Mouse (Mus musculus) CD4-positive, CD25-positive, alpha-beta regulatory T cell, adult 2 months (primary cell): ENCODE results near the gene Klhdc8a.

Experiments
- DNase-seq: peaks from one replicate; pipeline ENCODE4 v3.0.0-alpha.2; 2012; ENCODE audit warnings: low read depth, low spot score

Gene Klhdc8a

DNA sequence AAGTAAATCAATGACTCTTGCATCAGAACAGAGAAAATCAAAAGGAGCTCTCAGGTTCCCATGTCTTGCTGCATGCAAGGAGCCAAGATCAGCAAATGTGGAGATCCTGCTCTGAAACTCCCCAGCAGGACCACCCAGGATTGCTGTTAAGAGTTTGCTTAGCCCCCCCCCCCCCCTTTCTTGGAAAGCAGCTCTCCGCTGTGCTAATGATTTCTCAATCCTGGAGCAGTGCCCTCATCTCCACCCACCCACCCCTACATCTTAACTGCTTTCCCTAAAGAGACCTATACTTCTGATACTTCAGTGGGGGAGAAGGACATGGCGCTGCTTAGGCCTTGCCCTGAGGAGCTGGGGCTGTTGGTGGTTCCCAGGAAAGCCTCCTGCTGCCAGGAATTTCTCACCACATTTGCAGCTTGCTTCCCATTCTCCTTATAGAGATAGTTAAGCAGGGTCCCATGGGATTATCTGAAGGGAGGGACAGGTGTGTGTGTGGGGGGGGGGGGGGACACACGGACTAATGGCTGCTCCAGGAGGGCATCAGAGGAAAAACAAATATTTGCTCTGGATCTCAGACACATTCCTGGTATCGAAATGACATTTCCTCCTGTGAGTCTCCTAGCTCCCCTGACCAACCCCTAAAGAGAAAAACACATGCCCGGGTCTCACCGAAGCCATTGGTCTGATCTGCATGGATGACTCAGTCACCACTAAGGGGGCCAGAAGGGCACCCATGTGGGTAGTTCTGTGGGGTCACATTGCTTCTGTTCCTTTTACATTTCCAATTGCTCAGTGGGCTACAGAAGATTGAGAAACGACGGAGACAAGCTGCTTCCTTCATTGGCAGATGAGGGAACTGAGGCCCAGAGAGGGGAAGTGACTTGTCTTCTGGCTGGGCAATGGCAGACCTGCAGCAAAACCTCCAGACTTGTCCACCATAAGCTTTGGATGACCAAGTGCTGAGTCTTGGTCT is 19.8 kb downstream of the Klhdc8a start:
- no peak for DNase-seq

DNA sequence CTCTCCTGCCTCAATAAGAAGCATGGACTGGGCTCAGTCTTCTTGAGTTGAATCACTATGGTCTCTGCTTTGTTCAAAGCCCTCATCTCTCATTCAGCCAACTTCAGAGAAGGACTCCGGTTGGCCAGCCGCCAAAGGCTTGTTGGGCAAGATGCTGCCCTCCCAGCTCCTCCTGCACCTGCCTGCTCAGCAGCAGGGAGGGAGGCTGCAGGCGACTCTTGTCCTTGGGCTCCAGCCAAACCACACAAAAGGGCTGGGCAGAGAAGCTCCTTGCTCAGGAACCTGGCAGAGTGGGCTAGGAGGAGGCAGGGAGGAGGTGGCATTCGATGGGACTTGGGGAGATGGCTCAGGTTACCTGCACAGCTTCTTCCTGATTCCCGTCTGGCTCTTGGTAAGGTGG is 20.8 kb downstream of the Klhdc8a start:
- no peak for DNase-seq

DNA sequence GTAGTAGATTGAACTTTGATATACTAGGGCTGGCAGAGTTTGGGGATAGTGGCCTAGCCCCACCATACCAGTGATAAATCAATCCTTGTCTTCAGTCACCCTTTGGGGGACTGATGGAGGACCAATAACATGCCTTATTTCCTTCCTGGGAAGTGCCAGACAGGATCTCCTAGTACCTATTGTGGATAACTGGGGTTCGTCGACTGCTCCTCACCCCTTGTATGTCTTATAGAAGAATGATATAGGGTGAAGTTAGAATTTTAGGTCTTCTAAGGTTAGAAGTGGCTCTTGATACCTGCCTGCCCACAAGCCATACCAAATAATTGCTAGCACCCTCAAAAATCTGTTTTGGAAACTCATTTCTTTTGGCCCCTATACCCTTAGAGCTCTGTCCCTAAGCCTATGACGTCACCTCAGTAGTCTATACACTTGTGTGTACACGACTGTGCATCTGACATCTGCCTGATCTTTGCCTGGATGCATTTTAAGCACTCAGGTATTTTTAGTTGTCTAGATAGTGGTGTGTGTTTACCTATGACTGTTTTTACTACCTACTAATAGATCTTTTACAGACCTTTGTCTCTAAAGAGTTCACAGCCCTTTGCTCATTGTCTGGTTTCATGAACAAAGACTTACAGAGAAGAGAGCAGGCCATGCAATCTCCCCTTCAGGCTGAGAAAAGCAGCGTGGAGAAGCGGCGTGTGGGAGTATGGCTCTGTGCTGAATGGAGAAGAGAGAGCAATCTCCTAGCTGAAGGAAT is 23.6 kb downstream of the Klhdc8a start:
- DNase-seq = no peak

- DNase-seq = no peak
Measured at GRCm38 (mm10) chr1:132322711-132323542, 24.5 kb downstream of the Klhdc8a start.

GRCm38 (mm10) chr1:132326777-132327176 is 28.4 kb downstream of the Klhdc8a start:
- DNase-seq = no peak

DNA sequence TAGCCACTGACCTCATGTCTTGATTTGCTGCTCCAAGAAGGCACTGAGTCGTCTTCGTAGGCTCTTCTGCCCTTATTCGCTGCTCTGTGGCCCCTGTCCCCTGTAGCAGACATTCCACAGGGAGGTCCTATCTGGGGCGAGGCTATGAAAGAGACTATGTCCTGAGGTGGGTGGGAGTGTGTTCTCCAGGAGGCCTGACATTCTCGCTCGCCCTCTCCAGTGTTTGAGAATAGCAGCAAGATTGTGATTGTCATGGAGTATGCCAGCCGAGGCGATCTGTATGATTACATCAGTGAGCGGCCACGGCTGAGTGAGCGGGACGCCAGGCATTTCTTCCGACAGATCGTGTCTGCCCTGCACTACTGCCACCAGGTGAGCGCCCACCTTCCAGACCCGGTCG is 29.1 kb downstream of the Klhdc8a start:
- no peak for DNase-seq

- DNase-seq = no peak
Measured at GRCm38 (mm10) chr1:132328565-132328964, 30.1 kb downstream of the Klhdc8a start.

- no peak for DNase-seq
Measured at GRCm38 (mm10) chr1:132329656-132330055, 31.2 kb downstream of the Klhdc8a start.

DNA sequence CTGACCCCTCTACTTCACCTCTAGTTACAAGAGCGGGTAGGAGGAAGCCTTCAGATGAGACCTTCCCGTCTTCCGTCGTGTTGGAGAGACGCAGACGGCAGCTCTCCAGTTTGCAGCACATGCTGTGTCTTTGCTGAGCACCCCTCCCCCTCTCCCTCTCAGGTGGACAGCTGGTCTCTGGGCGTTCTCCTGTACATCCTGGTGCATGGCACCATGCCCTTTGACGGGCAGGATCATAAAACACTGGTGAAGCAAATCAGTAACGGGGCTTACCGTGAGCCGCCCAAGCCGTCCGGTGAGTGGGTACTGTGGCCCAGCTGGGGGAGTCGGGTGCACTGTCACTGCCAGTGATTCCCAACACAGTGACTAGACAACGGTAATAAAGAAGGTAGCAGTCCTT is 32.0 kb downstream of the Klhdc8a start:
- DNase-seq = no peak

- DNase-seq = no peak
Measured at GRCm38 (mm10) chr1:132331283-132331682, 32.9 kb downstream of the Klhdc8a start.

DNA sequence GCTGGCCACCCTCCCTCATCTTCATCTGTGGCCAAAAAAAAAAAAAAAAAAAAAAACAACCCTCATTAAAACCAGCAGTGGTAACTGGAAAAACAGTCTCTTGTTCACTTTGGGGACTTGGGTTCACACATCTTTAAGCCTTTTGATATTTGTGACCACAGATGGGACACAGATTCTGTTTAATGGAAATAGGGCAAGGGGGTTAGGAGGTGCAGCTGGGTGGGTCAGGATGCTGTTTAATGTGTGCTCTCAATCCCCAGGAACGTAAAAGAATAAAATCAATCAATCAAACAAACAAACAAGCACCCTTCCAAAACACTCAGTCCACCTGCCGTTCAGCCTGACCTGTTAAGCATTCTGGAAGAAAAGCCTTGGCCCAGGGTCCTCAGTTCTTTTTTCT is 34.8 kb downstream of the Klhdc8a start:
- DNase-seq = no peak

DNA sequence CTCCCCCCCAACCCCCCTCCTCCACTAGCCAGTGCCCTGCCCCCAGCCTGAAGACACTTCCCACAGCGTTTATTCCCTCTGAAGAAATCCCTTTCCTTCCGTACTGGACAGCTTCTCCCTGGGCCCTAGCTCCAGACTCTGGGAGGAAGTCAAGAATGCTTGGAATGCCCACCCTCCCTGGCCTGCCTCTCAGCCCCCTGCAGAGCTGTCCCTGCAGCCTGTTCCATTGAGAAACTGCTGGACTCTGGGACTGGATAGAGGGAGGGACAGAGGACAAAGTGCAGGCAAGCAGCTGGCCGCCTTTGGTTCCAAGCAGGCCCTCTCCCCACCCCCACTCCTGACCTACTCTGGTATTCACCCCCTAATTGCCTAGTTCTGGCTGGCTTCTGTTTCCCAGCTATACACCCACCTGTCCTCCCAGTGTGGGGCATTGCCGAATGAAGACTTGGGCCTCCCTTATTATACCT is 35.3 kb downstream of the Klhdc8a start:
- DNase-seq = no peak

GRCm38 (mm10) chr1:132334178-132334801 is 35.9 kb downstream of the Klhdc8a start:
- DNase-seq = no peak

- no peak for DNase-seq
Measured at GRCm38 (mm10) chr1:132335378-132335965, 37.0 kb downstream of the Klhdc8a start.

GRCm38 (mm10) chr1:132336921-132337320 is 38.5 kb downstream of the Klhdc8a start:
- no peak for DNase-seq

GRCm38 (mm10) chr1:132338027-132338660 is 39.7 kb downstream of the Klhdc8a start:
- no peak for DNase-seq

DNA sequence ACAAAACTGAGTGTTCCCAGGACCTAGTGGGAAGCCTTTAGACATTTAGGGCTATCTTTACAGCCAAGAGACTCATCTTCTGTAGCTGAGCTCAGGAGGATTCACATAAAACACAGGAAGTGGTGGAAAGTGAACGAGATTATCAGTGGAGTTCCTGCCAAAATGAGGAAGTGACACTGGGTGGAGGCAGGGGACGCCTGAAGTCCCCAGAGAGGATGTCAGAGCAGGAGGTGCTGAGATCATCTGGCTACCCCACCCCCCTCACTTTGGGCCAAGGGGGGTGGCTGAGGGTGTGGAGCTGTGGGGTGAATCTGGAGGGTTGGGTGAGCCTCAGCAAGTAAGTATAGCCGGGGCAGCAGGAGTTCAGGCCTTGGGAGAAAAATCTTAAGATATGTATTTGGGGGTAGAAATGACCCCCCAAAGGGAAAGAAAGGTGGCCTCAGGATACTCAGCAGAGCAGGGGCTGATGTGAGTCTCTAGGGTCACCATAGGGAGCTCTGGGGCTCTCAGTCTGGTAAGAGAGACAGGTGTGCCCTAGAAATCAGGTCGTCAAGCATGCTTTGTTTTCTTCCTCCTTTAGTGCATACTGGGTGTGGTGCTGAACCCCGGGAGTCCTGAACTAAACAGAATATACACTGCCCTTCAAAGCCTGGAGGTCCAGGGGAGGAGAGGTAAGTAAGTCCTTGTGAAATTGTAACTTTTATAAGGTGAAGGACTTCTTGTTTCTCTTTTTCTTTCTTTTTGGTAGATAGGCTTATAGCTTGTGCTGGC is 43.5 kb downstream of the Klhdc8a start:
- DNase-seq = peak; percentile 84

DNA sequence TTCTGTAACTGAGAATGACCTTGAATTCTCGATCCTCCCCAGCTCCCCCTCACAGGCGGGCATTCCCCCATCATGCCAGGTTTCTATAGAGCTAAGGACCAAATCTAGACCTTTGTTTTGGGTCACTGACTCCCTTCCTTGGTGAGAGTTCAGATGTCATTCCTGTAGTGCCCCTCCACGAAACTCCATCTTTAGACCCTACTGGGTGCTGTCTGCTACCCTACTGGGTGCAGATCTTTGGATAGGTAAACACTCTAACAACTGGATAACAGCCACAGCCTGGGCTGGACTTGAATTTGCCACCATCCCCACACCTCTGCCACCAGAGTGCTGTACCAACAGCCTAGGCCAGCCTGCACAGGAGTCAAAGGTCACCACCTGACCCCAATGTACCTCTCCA is 44.1 kb downstream of the Klhdc8a start:
- DNase-seq = no peak

DNA sequence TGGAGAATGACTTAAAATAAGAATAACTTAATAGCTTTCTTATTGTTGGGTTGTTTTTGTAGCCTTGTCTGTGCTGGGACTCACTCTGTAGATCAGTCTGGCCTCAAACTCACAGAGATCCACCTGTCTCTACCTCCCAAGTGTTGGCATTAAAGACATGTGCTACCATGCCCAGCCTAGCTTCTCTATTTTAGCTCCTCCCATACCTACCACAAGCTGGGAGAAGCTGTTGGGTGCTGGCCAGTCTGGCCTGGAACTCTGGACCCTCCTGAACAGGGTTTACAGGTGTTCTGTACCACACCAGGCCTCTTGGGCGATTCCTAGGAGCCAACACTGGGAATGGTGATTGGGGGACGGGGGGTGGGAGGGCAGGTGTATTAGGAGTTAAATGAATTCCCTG is 44.8 kb downstream of the Klhdc8a start:
- no peak for DNase-seq

DNA sequence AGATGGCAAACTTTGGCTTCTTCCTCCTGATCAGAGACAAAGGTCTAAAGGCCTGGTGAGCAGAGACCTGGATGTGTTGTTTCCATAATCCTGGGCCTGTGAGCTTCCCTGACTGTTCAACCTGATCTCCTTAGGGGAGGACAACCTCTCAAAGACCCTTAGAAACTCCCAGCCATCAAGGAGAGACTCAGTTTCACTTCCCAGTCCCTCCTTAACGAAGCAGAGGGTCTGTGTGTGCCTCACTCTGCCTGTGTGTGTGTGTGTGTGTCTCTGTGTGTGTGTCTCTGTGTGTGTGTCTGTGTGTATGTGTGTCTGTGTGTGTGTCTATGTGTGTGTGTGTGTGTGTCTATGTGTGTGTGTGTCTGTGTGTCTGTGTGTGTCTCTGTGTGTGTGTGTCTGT is 45.2 kb downstream of the Klhdc8a start:
- no peak for DNase-seq
